Mouse (Mus musculus): ENCODE measurements around the gene Adck1.

- TF ChIP-seq CTCF (IDR thresholded peaks at IDR 0.05; ENCODE audit: low read depth, low read length) = no peak
- TF ChIP-seq POLR2A (IDR thresholded peaks at IDR 0.05; ENCODE audit: insufficient read depth, low read length) = no peak
These were observed at the start of gene Adck1 for GRCm38 (mm10) chr12:88360441-88361119.

All from ES-Bruce4 (cell line).